Mouse (Mus musculus): ENCODE measurements around the gene Igtp. TPM values are rescaled to one million over a fixed set of nuclear protein-coding genes. Genes with fewer than 3 reads are reported as not detected.

Gene Igtp
- total RNA-seq (2023): 10 to 100 TPM in 1 of 2 experiments, 1 to 10 TPM in 1; 8.1 to 11.0 TPM

GRCm38 (mm10) chr11:58199229-58200037 lies at the start of gene Igtp, which contains the start of gene Irgm2:
Gene Igtp (plus strand): TSS chr11:58199556.
Gene Irgm2 (plus strand): TSS chr11:58199618.

DNA sequence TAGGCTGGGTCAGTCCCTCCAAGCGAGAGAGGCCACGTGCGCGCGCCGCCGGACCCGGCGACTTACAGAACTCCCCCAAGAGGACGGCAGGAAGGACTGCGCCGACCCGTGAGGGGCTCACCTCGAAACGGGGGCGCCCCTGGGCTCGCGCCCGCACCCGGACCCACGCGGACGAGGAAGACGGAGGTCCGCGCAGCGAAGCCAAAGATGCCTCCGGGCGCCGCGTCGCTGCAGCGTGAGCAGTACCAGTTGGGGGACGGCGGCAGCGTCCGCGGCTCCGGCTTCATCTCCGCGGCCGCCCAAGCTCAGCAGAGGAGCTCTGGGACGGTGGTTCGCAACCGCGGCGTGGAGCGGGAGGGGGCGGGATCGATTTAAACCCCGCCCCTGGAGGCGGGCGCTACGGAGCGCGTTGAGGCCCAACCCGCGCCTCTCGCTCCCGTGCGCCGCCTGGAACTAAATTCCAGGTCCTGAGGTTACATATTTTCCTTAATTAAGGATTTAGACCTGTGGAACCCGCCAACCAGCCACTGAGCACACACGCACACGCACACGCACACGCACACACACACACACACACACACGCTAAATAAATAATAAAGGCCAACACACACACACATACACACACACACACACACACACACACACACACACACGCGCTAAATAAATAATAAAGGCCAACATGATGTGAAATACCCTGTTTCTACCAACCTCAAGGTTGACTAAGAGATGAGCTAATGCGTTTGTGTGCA lies 31.0 kb upstream of the Igtp start, which contains the start of gene Gemin5:
Gene Gemin5, minus strand, starts transcription at position 373 of the 749 bp plus-strand sequence.

GRCm38 (mm10) chr11:58171459-58172091 lies 27.8 kb upstream of the Igtp start, which contains the start of gene Mrpl22:
Gene Mrpl22 (plus strand): TSS chr11:58171661.

Other genes with a start within 250 kb of the Igtp start
- gene Larp1, start 190.5 kb upstream of the Igtp start, total RNA-seq (2023): 10 to 100 TPM; 54.5 to 56.5 TPM
- not detected for gene Gm12248, start 106.4 kb upstream of the Igtp start, total RNA-seq (2023)
- gene Cnot8, start 95.4 kb upstream of the Igtp start, total RNA-seq (2023): 10 to 100 TPM; 40.3 to 41.4 TPM
- 1 to 10 TPM; 7.8 to 8.0 TPM for gene Gemin5, start 31.0 kb upstream of the Igtp start, total RNA-seq (2023)
- 10 to 100 TPM; 17.3 to 24.7 TPM for gene Mrpl22, start 27.9 kb upstream of the Igtp start, total RNA-seq (2023)
- gene Irgm2, start 62 bp downstream of the Igtp start, total RNA-seq (2023): 10 to 100 TPM in 1 of 2 experiments, 1 to 10 TPM in 1; 7.8 to 10.1 TPM
- gene 4930438A08Rik, start 75.2 kb downstream of the Igtp start, total RNA-seq (2023): 10 to 100 TPM; 79.6 to 89.9 TPM
- gene Zfp692, start 107.5 kb downstream of the Igtp start, total RNA-seq (2023): 10 to 100 TPM; 11.9 to 17.1 TPM
- 10 to 100 TPM; 24.5 to 25.0 TPM for gene Zfp672, start 130.8 kb downstream of the Igtp start, total RNA-seq (2023)
- gene Sh3bp5l, start 131.2 kb downstream of the Igtp start, total RNA-seq (2023): 10 to 100 TPM; 22.2 to 28.4 TPM
- gene Lypd8, start 179.5 kb downstream of the Igtp start, total RNA-seq (2023): not detected
- not detected for gene 1810065E05Rik, start 221.6 kb downstream of the Igtp start, total RNA-seq (2023)
- gene Gm12253, start 233.0 kb downstream of the Igtp start, total RNA-seq (2023): not detected